Mouse (Mus musculus): ENCODE results near the gene Acvr2b.
A peak's percentile ranks its signal among the peaks of the same experiment; 100 is the strongest.

The Acvr2b gene

DNA sequence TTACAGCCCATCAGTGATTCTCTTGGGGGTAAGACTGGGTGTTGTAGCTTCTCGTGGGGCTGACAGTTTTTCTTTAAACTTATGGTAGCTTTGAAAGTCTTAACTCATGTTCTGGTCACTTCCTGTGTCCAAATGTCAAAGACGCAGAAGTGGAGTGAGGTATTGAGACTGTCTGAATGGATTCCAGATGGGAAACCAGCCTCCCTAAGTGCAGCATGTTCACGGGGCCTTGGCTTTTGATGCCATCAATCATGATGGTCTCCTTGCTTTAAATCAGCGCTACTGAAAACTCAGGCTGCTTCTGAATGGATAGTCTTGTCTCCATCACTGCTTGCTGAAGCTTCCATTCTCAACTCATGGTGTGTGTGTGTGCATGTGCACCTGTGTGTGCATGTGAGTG is 30.7 kb upstream of the Acvr2b start:
- Histone ChIP-seq H3K36me3 (ENCODE audit: insufficient read depth, low read length) (peaks cover 46% of the 10 kb centered on the region), H3K4me3 (replicated peaks; ENCODE audit: low read length) (no peak overlapping the region), H3K9me3 (ENCODE audit: low read length) (no peaks in the 10 kb centered on the region), H3K4me1 (replicated peaks; ENCODE audit: low read depth, low read length) (peaks cover 20% of the 10 kb centered on the region), H3K27me3 (ENCODE audit: insufficient read depth, low read length) (no peaks in the 10 kb centered on the region)
- TF ChIP-seq POU5F1 (IDR thresholded peaks at IDR 0.05; ENCODE audit: borderline replicate concordance, low read length) (no peak), CTCF (conservative IDR thresholded peaks at IDR 0.05; ENCODE audit: low read length) (no peak), NANOG (IDR thresholded peaks at IDR 0.05; ENCODE audit: borderline replicate concordance, low read length) (no peak)

DNA sequence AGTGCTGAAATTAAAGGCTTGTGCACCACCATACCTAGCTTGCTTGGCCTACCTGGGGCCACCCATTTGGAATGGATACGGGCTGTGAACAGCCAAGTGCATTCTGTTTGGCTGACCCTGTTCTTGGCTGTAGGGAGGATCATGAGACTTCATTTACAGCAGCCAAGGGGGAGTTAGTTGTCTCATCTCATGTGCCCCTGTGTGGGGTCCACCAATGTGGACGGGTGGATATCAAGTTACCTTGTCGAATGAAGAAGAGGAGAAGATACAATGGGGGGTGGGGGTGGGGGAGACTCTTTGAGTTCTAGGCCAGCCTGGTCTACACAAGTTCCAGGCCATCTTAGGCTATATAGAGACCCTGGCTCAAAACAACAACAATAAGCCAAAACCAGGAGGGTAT is 26.9 kb upstream of the Acvr2b start:
- peaks cover 37% of the 10 kb centered on the region for H3K36me3 ChIP-seq (ENCODE audit: insufficient read depth, low read length)
- TF ChIP-seq POU5F1 (IDR thresholded peaks at IDR 0.05; ENCODE audit: borderline replicate concordance, low read length) (no peak), NANOG (IDR thresholded peaks at IDR 0.05; ENCODE audit: borderline replicate concordance, low read length) (no peak), CTCF (conservative IDR thresholded peaks at IDR 0.05; ENCODE audit: low read length) (no peak)
- no peaks in the 10 kb centered on the region for H3K9me3 ChIP-seq (ENCODE audit: low read length)
- H3K4me1 ChIP-seq (replicated peaks; ENCODE audit: low read depth, low read length): peaks cover 22% of the 10 kb centered on the region
- H3K4me3 ChIP-seq (replicated peaks; ENCODE audit: low read length): no peak overlapping the region
- H3K27me3 ChIP-seq (ENCODE audit: insufficient read depth, low read length): no peaks in the 10 kb centered on the region

DNA sequence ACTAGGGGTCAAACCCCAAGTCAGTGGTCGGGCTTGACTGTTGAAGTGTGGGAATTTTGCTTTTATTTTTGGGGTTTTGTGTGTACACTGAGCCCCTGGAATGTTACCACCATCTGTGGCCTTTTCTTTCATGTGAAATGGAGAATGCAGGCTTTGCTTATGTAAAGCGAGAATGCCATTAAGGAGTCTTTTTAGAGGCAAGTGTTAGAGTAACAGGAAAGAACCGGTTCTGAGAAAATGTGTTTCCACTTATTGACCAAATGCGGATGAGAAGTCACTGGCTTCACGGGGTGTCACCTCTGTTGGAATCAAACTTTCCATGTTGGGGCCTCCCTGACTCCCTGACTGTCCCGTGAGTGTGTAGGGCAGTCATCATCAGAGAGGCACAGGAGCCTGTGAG is 26.4 kb upstream of the Acvr2b start:
- no peaks in the 10 kb centered on the region for H3K27me3 ChIP-seq (ENCODE audit: insufficient read depth, low read length)
- peak; percentile 22; the same call in 1 of the 2 replicates for TF ChIP-seq NANOG (IDR thresholded peaks at IDR 0.05; ENCODE audit: borderline replicate concordance, low read length)
- TF ChIP-seq POU5F1 (IDR thresholded peaks at IDR 0.05; ENCODE audit: borderline replicate concordance, low read length): no peak
- no peak for TF ChIP-seq CTCF (conservative IDR thresholded peaks at IDR 0.05; ENCODE audit: low read length)

GRCm38 (mm10) chr9:119378231-119378630 is 23.7 kb upstream of the Acvr2b start:
- no peak for TF ChIP-seq NANOG (IDR thresholded peaks at IDR 0.05; ENCODE audit: borderline replicate concordance, low read length)
- TF ChIP-seq POU5F1 (IDR thresholded peaks at IDR 0.05; ENCODE audit: borderline replicate concordance, low read length): no peak
- no peak for TF ChIP-seq CTCF (conservative IDR thresholded peaks at IDR 0.05; ENCODE audit: low read length)

More for the DNA sequence above, 26.4 kb upstream of the Acvr2b start:
- Histone ChIP-seq H3K4me1 (replicated peaks; ENCODE audit: low read depth, low read length) (peaks cover 22% of the 10 kb centered on the region), H3K9me3 (ENCODE audit: low read length) (no peaks in the 10 kb centered on the region), H3K4me3 (replicated peaks; ENCODE audit: low read length) (no peak overlapping the region), H3K36me3 (ENCODE audit: insufficient read depth, low read length) (peaks cover 39% of the 10 kb centered on the region)

DNA sequence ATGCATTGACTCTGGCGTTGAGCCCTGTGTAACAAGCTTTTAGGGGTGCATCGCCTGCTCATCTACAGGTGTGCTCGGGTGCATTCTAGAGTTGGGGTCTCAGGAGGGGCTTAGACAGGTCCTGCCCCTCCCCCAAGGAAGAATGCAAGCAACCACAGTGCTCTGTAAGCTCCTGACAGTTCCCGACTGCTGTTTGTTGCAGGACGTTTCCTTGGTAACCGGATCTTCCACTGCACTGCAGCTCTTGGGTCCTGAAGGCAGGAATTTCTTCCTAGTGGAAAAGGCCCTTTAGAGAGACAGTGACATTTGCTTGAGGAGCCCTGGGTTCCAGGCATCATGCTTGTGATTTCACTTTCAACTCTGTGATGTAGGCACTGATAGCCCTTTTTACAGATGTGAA is 19.3 kb upstream of the Acvr2b start:
- H3K36me3 ChIP-seq (ENCODE audit: insufficient read depth, low read length): peaks cover 75% of the 10 kb centered on the region
- no peak overlapping the region for H3K4me3 ChIP-seq (replicated peaks; ENCODE audit: low read length)
- H3K4me1 ChIP-seq (replicated peaks; ENCODE audit: low read depth, low read length): peaks cover 6% of the 10 kb centered on the region
- H3K9me3 ChIP-seq (ENCODE audit: low read length): peaks cover 7% of the 10 kb centered on the region; the same call in 1 of the 2 replicates
- TF ChIP-seq CTCF (conservative IDR thresholded peaks at IDR 0.05; ENCODE audit: low read length) (no peak), POU5F1 (IDR thresholded peaks at IDR 0.05; ENCODE audit: borderline replicate concordance, low read length) (no peak), NANOG (IDR thresholded peaks at IDR 0.05; ENCODE audit: borderline replicate concordance, low read length) (no peak)
- no peaks in the 10 kb centered on the region for H3K27me3 ChIP-seq (ENCODE audit: insufficient read depth, low read length)

More at GRCm38 (mm10) chr9:119378231-119378630, 23.7 kb upstream of the Acvr2b start:
- Histone ChIP-seq H3K27me3 (ENCODE audit: insufficient read depth, low read length) (no peaks in the 10 kb centered on the region), H3K4me3 (replicated peaks; ENCODE audit: low read length) (no peak overlapping the region), H3K9me3 (ENCODE audit: low read length) (no peaks in the 10 kb centered on the region), H3K4me1 (replicated peaks; ENCODE audit: low read depth, low read length) (peaks cover 28% of the 10 kb centered on the region), H3K36me3 (ENCODE audit: insufficient read depth, low read length) (peaks cover 58% of the 10 kb centered on the region)

- Histone ChIP-seq H3K36me3 (ENCODE audit: insufficient read depth, low read length) (peaks cover 38% of the 10 kb centered on the region), H3K9me3 (ENCODE audit: low read length) (peaks cover 7% of the 10 kb centered on the region; the same call in 1 of the 2 replicates), H3K4me1 (replicated peaks; ENCODE audit: low read depth, low read length) (peaks cover 31% of the 10 kb centered on the region), H3K27me3 (ENCODE audit: insufficient read depth, low read length) (no peaks in the 10 kb centered on the region), H3K4me3 (replicated peaks; ENCODE audit: low read length) (no peak overlapping the region)
- TF ChIP-seq NANOG (IDR thresholded peaks at IDR 0.05; ENCODE audit: borderline replicate concordance, low read length): no peak
- no peak for TF ChIP-seq CTCF (conservative IDR thresholded peaks at IDR 0.05; ENCODE audit: low read length)
Observed at GRCm38 (mm10) chr9:119388956-119389355, 13.0 kb upstream of the Acvr2b start.

DNA sequence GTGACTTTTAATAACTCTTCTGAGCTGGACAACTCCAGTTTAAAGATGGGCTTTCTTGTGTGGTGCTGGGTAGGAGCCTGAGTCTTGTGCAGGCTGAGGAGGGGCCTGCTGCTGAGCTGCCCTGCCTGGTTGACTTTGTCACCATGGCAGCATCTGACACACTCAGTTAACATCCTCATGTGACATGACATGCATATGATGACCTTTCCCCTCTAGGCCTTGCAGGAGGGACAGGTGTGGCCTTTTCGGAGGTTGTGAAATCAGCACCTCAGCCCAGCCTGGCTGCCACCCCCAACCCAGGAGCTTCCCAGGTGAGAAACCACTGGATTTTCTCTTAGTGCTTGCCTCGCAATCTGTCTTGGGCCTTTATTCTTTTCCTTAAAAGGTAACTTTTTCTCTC is 11.7 kb upstream of the Acvr2b start:
- Histone ChIP-seq H3K9me3 (ENCODE audit: low read length) (peaks cover 5% of the 10 kb centered on the region; the same call in 1 of the 2 replicates), H3K4me3 (replicated peaks; ENCODE audit: low read length) (no peak overlapping the region), H3K36me3 (ENCODE audit: insufficient read depth, low read length) (peaks cover 31% of the 10 kb centered on the region), H3K4me1 (replicated peaks; ENCODE audit: low read depth, low read length) (peaks cover 31% of the 10 kb centered on the region), H3K27me3 (ENCODE audit: insufficient read depth, low read length) (no peaks in the 10 kb centered on the region)
- TF ChIP-seq POU5F1 (IDR thresholded peaks at IDR 0.05; ENCODE audit: borderline replicate concordance, low read length) (no peak), CTCF (conservative IDR thresholded peaks at IDR 0.05; ENCODE audit: low read length) (no peak), NANOG (IDR thresholded peaks at IDR 0.05; ENCODE audit: borderline replicate concordance, low read length) (no peak)

DNA sequence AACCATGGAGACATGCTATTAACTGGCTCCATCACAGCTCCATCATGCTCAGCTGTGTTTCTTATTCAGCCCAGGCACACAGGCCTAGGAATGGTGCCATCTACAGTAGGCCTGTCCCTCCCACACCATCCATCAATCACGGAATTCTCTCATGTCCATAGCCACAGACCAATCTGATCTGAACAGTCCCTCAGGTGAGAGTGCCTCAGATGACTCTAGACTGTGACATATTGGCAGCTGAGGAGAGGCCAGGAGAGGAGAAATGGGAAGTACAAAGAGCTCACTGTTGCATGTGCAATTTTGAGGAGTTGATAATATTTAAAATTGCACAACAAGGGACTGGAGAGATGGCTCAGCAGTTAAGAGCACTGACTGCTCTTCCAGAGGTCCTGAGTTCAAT is 7.1 kb upstream of the Acvr2b start:
- Histone ChIP-seq H3K9me3 (ENCODE audit: low read length) (no peaks in the 10 kb centered on the region), H3K4me1 (replicated peaks; ENCODE audit: low read depth, low read length) (peaks cover 24% of the 10 kb centered on the region), H3K4me3 (replicated peaks; ENCODE audit: low read length) (no peak overlapping the region), H3K36me3 (ENCODE audit: insufficient read depth, low read length) (peaks cover 16% of the 10 kb centered on the region), H3K27me3 (ENCODE audit: insufficient read depth, low read length) (no peaks in the 10 kb centered on the region)
- TF ChIP-seq NANOG (IDR thresholded peaks at IDR 0.05; ENCODE audit: borderline replicate concordance, low read length) (no peak), CTCF (conservative IDR thresholded peaks at IDR 0.05; ENCODE audit: low read length) (no peak)

- no peak for TF ChIP-seq NANOG (IDR thresholded peaks at IDR 0.05; ENCODE audit: borderline replicate concordance, low read length)
- TF ChIP-seq CTCF (conservative IDR thresholded peaks at IDR 0.05; ENCODE audit: low read length): no peak
- no peak for TF ChIP-seq POU5F1 (IDR thresholded peaks at IDR 0.05; ENCODE audit: borderline replicate concordance, low read length)
- Histone ChIP-seq H3K36me3 (ENCODE audit: insufficient read depth, low read length) (peaks cover 22% of the 10 kb centered on the region), H3K4me1 (replicated peaks; ENCODE audit: low read depth, low read length) (peaks cover 51% of the 10 kb centered on the region), H3K27me3 (ENCODE audit: insufficient read depth, low read length) (peaks cover 9% of the 10 kb centered on the region), H3K9me3 (ENCODE audit: low read length) (no peaks in the 10 kb centered on the region), H3K4me3 (replicated peaks; ENCODE audit: low read length) (peak overlapping the region; percentile 93)
Observed at GRCm38 (mm10) chr9:119401351-119401750, 567 bp upstream of the Acvr2b start.

All from E14TG2a.4 (cell line).